In the genomic region with DNA sequence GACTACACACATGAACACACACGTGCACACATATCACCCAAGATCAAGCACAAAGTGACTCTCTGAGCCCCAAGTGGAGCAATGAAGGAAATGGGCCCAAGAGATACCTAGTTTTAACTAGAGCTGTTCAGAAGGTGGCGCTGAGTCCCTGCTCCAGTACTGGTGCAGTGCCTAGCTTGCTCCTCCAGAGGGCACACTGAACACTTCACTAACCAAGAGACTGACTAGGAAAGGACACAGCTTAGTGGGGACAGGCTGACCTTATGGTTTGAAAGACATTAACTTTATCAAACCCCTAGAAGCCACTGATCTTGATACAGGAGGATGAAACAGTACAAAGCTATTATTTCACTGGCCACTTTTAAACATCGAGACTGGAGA, we compare ENCODE assay signal across 8 mouse cellular contexts.
A peak's percentile ranks its signal among the peaks of the same experiment; 100 is the strongest.
DNase-seq lines count a peak whose midpoint lies in the region; ATAC-seq and TF ChIP-seq lines count a peak whose summit lies in the region.

No protein-coding gene starts in this region.

- no peak overlapping the region for H3K27ac ChIP-seq in MEL (ENCODE audit: control insufficient read depth, low read depth, low read length)
- H3K27ac ChIP-seq in forebrain, embryonic 14.5 days (ENCODE audit: low read depth, low read length): no peak overlapping the region
- no peak overlapping the region for H3K27ac ChIP-seq in lung, embryonic 15.5 days
- no peak overlapping the region for H3K27ac ChIP-seq in thymus, adult 2 months (ENCODE audit: control insufficient read depth, insufficient read depth, low read length)

- TF ChIP-seq CTCF in MEL (IDR thresholded peaks at IDR 0.05 in 2 of 3, conservative IDR thresholded peaks at IDR 0.05 in 1 of 3; ENCODE audit: control insufficient read depth in 1 of 3, insufficient read depth in 1 of 3, low read depth in 2 of 3, low read length in 3 of 3, poor library complexity in 1 of 3, severe bottlenecking in 1 of 3): peak in 2 of 3 experiments; percentile 96
- TF ChIP-seq CTCF in thymus, adult 2 months (IDR thresholded peaks at IDR 0.05; ENCODE audit: borderline replicate concordance, control insufficient read depth, extremely low read depth, insufficient read depth, low read length, poor library complexity): peak; percentile 46; the same call in 1 of the 2 replicates

- H3K4me3 ChIP-seq in MEL (ENCODE audit: control insufficient read depth in 1 of 2, insufficient read depth in 1 of 2, low read depth in 2 of 2, low read length in 2 of 2): no peak overlapping the region
- no peak overlapping the region for H3K4me3 ChIP-seq in forebrain, embryonic 14.5 days (ENCODE audit: low read depth, low read length)
- H3K4me3 ChIP-seq in lung, embryonic 15.5 days: no peak overlapping the region
- no peak overlapping the region for H3K4me3 ChIP-seq in thymus, adult 2 months (ENCODE audit: control insufficient read depth, insufficient read depth, low read length)

- no peaks in the 10 kb centered on the region for H3K4me1 ChIP-seq in MEL (ENCODE audit: control insufficient read depth in 1 of 2, insufficient read depth in 2 of 2, low read length in 2 of 2)
- peaks cover 7% of the 10 kb centered on the region; the same call in 1 of the 2 replicates for H3K4me1 ChIP-seq in forebrain, embryonic 14.5 days (ENCODE audit: control insufficient read depth, insufficient read depth, low read length)
- H3K4me1 ChIP-seq in lung, embryonic 15.5 days: 0 out of 2 replicates have a peak, but pooled peaks cover 6% of the 10 kb centered on the region
- H3K4me1 ChIP-seq in thymus, adult 2 months (replicated peaks; ENCODE audit: control insufficient read depth, insufficient read depth, low read length): no peaks in the 10 kb centered on the region

- no peak overlapping the region for H3K4me2 ChIP-seq in forebrain, embryonic 14.5 days (ENCODE audit: low read length)
- no peak overlapping the region for H3K4me2 ChIP-seq in lung, embryonic 15.5 days

- DNase-seq in MEL (ENCODE audit: low read depth, low spot score): peak; percentile 89
- peak; percentile 72 for DNase-seq in c-Kit-positive CD71-positive TER-119-positive erythroid progenitor cells, embryonic 14.5 days (ENCODE audit: low spot score)
- DNase-seq in forebrain, embryonic 14.5 days (ENCODE audit: low spot score): peak; percentile 85
- DNase-seq in heart, postnatal 4 days: peak; percentile 89
- peak; percentile 78 to 90 for DNase-seq in layer of hippocampus, adult 8-10 months (ENCODE audit: low spot score in 2 of 2)
- DNase-seq in ovary, postnatal 10 days (ENCODE audit: low spot score): peak; percentile 49
- DNase-seq in thymus, adult 2 months: peak; percentile 80

- no peak for TF ChIP-seq EP300 in MEL (IDR thresholded peaks at IDR 0.05; ENCODE audit: low read depth in 1 of 2, low read length in 2 of 2)

- no peaks in the 10 kb centered on the region for H3K79me2 ChIP-seq in MEL (ENCODE audit: control insufficient read depth, insufficient read depth, low read length, poor library complexity)

- H3K36me3 ChIP-seq in MEL (ENCODE audit: control insufficient read depth in 1 of 2, insufficient read depth in 2 of 2, low read length in 2 of 2): no peaks in the 10 kb centered on the region; a peak in 1 of 4 replicates
- H3K36me3 ChIP-seq in forebrain, embryonic 14.5 days (ENCODE audit: control insufficient read depth, insufficient read depth, low read length): no peaks in the 10 kb centered on the region
- H3K36me3 ChIP-seq in lung, embryonic 15.5 days: no peaks in the 10 kb centered on the region
- H3K36me3 ChIP-seq in thymus, adult 2 months (ENCODE audit: control insufficient read depth, insufficient read depth, low read length): no peaks in the 10 kb centered on the region

- ATAC-seq in forebrain, embryonic 14.5 days: peak; percentile 81
- ATAC-seq in lung, embryonic 15.5 days (ENCODE audit: borderline replicate concordance, extremely low read depth, low FRiP score, low TSS enrichment): peak; percentile 58; the same call in 1 of the 2 replicates

- H3K9ac ChIP-seq in MEL (ENCODE audit: control insufficient read depth, low read depth, low read length, poor library complexity, severe bottlenecking): no peak overlapping the region
- no peak overlapping the region for H3K9ac ChIP-seq in forebrain, embryonic 14.5 days (ENCODE audit: low read length)
- no peak overlapping the region for H3K9ac ChIP-seq in lung, embryonic 15.5 days

- no peaks in the 10 kb centered on the region for H3K27me3 ChIP-seq in MEL (ENCODE audit: control insufficient read depth in 1 of 2, insufficient read depth in 2 of 2, low read length in 2 of 2)
- no peaks in the 10 kb centered on the region for H3K27me3 ChIP-seq in forebrain, embryonic 14.5 days (replicated peaks; ENCODE audit: control insufficient read depth, insufficient read depth, low read length)
- no peaks in the 10 kb centered on the region for H3K27me3 ChIP-seq in lung, embryonic 15.5 days
- no peaks in the 10 kb centered on the region for H3K27me3 ChIP-seq in thymus, adult 2 months (ENCODE audit: control insufficient read depth, insufficient read depth, low read length)

- H3K9me3 ChIP-seq in MEL (replicated peaks; ENCODE audit: insufficient read depth, low read length): no peaks in the 10 kb centered on the region
- no peaks in the 10 kb centered on the region for H3K9me3 ChIP-seq in forebrain, embryonic 14.5 days (replicated peaks; ENCODE audit: control insufficient read depth, low read length)
- no peaks in the 10 kb centered on the region for H3K9me3 ChIP-seq in lung, embryonic 15.5 days

- no peak for TF ChIP-seq POLR2A in MEL (IDR thresholded peaks at IDR 0.05; ENCODE audit: control insufficient read depth in 1 of 2, insufficient read depth in 1 of 2, low read depth in 1 of 2, low read length in 2 of 2, poor library complexity in 1 of 2)
- no peak for TF ChIP-seq POLR2A in thymus, adult 2 months (IDR thresholded peaks at IDR 0.05; ENCODE audit: control insufficient read depth, extremely low read depth, insufficient read depth, low read length, poor library complexity)

- WGBS in forebrain, embryonic 14.5 days: 34% methylated on average over 3 of the region's 3 CpGs
- 27% methylated on average over 3 of the region's 3 CpGs for whole genome bisulfite sequencing in lung, embryonic 15.5 days
- 36% methylated on average over 3 of the region's 3 CpGs for WGBS in thymus, adult 2 months

- TF ChIP-seq RAD21 in MEL (IDR thresholded peaks at IDR 0.05; ENCODE audit: low read depth, low read length): no peak; the same call in none of the 2 replicates

TF ChIP-seq in MEL, 35 proteins besides CTCF, POLR2A, EP300 and RAD21:
- TF ChIP-seq ZNF384 (IDR thresholded peaks at IDR 0.05; ENCODE audit: low read depth, low read length) (peak; percentile 72), SIN3A (IDR thresholded peaks at IDR 0.05; ENCODE audit: low read length) (peak; percentile 56; the same call in 1 of the 2 replicates), MAFK (IDR thresholded peaks at IDR 0.05; ENCODE audit: borderline replicate concordance, low read depth, low read length) (no peak), ZC3H11A (IDR thresholded peaks at IDR 0.05; ENCODE audit: low read depth, low read length) (peak; percentile 100), NRF1 (IDR thresholded peaks at IDR 0.05; ENCODE audit: insufficient read depth, low read depth, low read length, poor library complexity, severe bottlenecking) (peak; percentile 37; the same call in 1 of the 2 replicates), JUND (IDR thresholded peaks at IDR 0.05; ENCODE audit: low read depth, low read length) (peak; percentile 82), CHD1 (IDR thresholded peaks at IDR 0.05; ENCODE audit: low read depth, low read length) (no peak), SMC3 (IDR thresholded peaks at IDR 0.05; ENCODE audit: low read depth, low read length) (peak; percentile 100), TBP (IDR thresholded peaks at IDR 0.05; ENCODE audit: low read depth, low read length) (0 out of 2 replicates have a peak, but pooled peaks have one; percentile 27), ELF1 (IDR thresholded peaks at IDR 0.05; ENCODE audit: low read depth, low read length) (no peak)
TF ChIP-seq in MEL: peak in this region for 7.
